Mouse (Mus musculus): ENCODE measurements around the gene Gm17545. TPM values are rescaled to one million over a fixed set of nuclear protein-coding genes. Genes with fewer than 3 reads are reported as not detected.

Gm17545 gene
- polyA plus RNA-seq, 1 experiment: not detected

- H3K4me2 ChIP-seq (ENCODE audit: low read depth): no peak overlapping the region
- H3K27me3 ChIP-seq (ENCODE audit: control insufficient read depth, insufficient read depth, insufficient read length): no peaks in the 10 kb centered on the region
- TF ChIP-seq USF1 (IDR thresholded peaks at IDR 0.05; ENCODE audit: low read depth) (no peak), E2F4 (IDR thresholded peaks at IDR 0.05; ENCODE audit: insufficient read depth) (no peak), REST (IDR thresholded peaks at IDR 0.05; ENCODE audit: insufficient read depth, insufficient read length) (no peak), POLR2AphosphoS2 (IDR thresholded peaks at IDR 0.05; ENCODE audit: insufficient read length, low read depth) (no peak), MAX (IDR thresholded peaks at IDR 0.05; ENCODE audit: low read depth) (no peak), CEBPB (IDR thresholded peaks at IDR 0.05; ENCODE audit: insufficient read depth, poor library complexity, severe bottlenecking) (no peak), MYOG (IDR thresholded peaks at IDR 0.05; ENCODE audit: control insufficient read depth in 1 of 3, insufficient read depth in 1 of 3, insufficient read length in 2 of 3, low read depth in 2 of 3) (no peak), MYOD1 (IDR thresholded peaks at IDR 0.05; ENCODE audit: control insufficient read depth in 1 of 3, insufficient read length in 2 of 3, low read depth in 2 of 3) (no peak)
- H3K79me2 ChIP-seq (ENCODE audit: control insufficient read depth, insufficient read depth): no peaks in the 10 kb centered on the region
- H3K4me3 ChIP-seq: no peak overlapping the region
- no peak overlapping the region for H3ac ChIP-seq (ENCODE audit: control insufficient read depth, insufficient read length)
- peaks cover 5% of the 10 kb centered on the region for H3K36me3 ChIP-seq (ENCODE audit: control insufficient read depth, insufficient read depth)
Observed at GRCm38 (mm10) chr9:22447213-22447612, 6.9 kb upstream of the Gm17545 start.

DNA sequence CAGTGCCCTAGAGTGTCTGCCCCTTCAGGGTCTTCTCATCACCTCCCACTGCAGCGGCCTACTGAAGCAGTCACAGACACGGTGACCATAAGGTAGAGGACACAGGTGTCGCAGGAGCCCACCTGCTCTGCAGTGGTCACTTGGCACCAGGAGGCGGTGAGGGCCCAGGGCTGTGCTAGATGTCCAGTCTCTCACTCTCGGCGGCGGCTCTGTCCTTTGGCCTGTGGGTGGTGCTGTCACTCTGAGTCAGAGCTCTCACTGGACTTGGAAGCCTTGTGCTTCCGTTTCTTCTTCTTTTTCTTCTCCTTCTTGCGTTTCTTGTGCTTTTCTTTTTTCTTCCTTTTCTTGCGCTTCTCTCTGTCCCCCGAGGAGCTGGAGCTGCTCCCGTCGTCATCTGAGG lies 5.7 kb upstream of the Gm17545 start:
- H3K79me2 ChIP-seq (ENCODE audit: control insufficient read depth, insufficient read depth): no peaks in the 10 kb centered on the region
- no peak for TF ChIP-seq SRF (IDR thresholded peaks at IDR 0.05; ENCODE audit: control insufficient read depth, insufficient read length, low read depth)
- no peak for TF ChIP-seq E2F4 (IDR thresholded peaks at IDR 0.05; ENCODE audit: insufficient read depth)
- TF ChIP-seq POLR2AphosphoS2 (IDR thresholded peaks at IDR 0.05; ENCODE audit: insufficient read length, low read depth): no peak
- TF ChIP-seq REST (IDR thresholded peaks at IDR 0.05; ENCODE audit: insufficient read depth, insufficient read length): no peak
- TF ChIP-seq CEBPB (IDR thresholded peaks at IDR 0.05; ENCODE audit: insufficient read depth, poor library complexity, severe bottlenecking): no peak
- TF ChIP-seq MYOD1 (IDR thresholded peaks at IDR 0.05; ENCODE audit: control insufficient read depth in 1 of 3, insufficient read length in 2 of 3, low read depth in 2 of 3): no peak
- no peak for TF ChIP-seq MAX (IDR thresholded peaks at IDR 0.05; ENCODE audit: low read depth)
- no peak for TF ChIP-seq TCF3 (IDR thresholded peaks at IDR 0.05; ENCODE audit: insufficient read length, low read depth)
- no peak for TF ChIP-seq TCF12 (IDR thresholded peaks at IDR 0.05; ENCODE audit: insufficient read depth, poor library complexity, severe bottlenecking)
- no peak for TF ChIP-seq MYOG (IDR thresholded peaks at IDR 0.05; ENCODE audit: control insufficient read depth in 1 of 3, insufficient read depth in 1 of 3, insufficient read length in 2 of 3, low read depth in 2 of 3)
- TF ChIP-seq USF1 (IDR thresholded peaks at IDR 0.05; ENCODE audit: low read depth): no peak
- TF ChIP-seq POLR2A (IDR thresholded peaks at IDR 0.05; ENCODE audit: insufficient read length, low read depth): no peak
- no peaks in the 10 kb centered on the region for H3K27me3 ChIP-seq (ENCODE audit: control insufficient read depth, insufficient read depth, insufficient read length)
- H3K4me2 ChIP-seq (ENCODE audit: low read depth): no peak overlapping the region
- H3K4me3 ChIP-seq: no peak overlapping the region
- no peak overlapping the region for H3ac ChIP-seq (ENCODE audit: control insufficient read depth, insufficient read length)
- peaks cover 10% of the 10 kb centered on the region for H3K36me3 ChIP-seq (ENCODE audit: control insufficient read depth, insufficient read depth)

DNA sequence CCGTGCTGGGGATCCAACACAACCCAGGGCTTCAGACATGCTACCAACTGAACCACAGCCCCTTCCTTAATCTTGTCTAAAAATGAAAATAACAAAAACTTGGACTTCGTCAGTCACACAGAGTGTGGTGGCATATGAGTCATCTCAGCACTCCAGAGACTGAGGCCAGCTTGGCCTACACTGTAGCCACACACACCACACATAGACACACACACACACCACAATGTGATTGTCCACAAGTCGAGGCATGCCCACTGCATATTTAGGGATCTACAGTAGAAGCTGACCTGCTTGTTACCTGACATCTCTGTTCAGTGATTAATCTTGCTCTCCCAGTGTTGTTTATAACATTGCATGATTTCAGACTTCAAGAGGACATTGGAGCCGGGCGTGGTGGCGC lies 4.9 kb upstream of the Gm17545 start:
- Histone ChIP-seq H3K79me2 (ENCODE audit: control insufficient read depth, insufficient read depth) (no peaks in the 10 kb centered on the region), H3ac (ENCODE audit: control insufficient read depth, insufficient read length) (no peak overlapping the region), H3K27me3 (ENCODE audit: control insufficient read depth, insufficient read depth, insufficient read length) (no peaks in the 10 kb centered on the region), H3K4me2 (ENCODE audit: low read depth) (no peak overlapping the region), H3K4me3 (no peak overlapping the region), H3K36me3 (ENCODE audit: control insufficient read depth, insufficient read depth) (peaks cover 13% of the 10 kb centered on the region)
- no peak for TF ChIP-seq REST (IDR thresholded peaks at IDR 0.05; ENCODE audit: insufficient read depth, insufficient read length)
- TF ChIP-seq MAX (IDR thresholded peaks at IDR 0.05; ENCODE audit: low read depth): no peak
- no peak for TF ChIP-seq MYOD1 (IDR thresholded peaks at IDR 0.05; ENCODE audit: control insufficient read depth in 1 of 3, insufficient read length in 2 of 3, low read depth in 2 of 3)
- TF ChIP-seq USF1 (IDR thresholded peaks at IDR 0.05; ENCODE audit: low read depth): no peak
- TF ChIP-seq POLR2AphosphoS2 (IDR thresholded peaks at IDR 0.05; ENCODE audit: insufficient read length, low read depth): no peak
- no peak for TF ChIP-seq TCF12 (IDR thresholded peaks at IDR 0.05; ENCODE audit: insufficient read depth, poor library complexity, severe bottlenecking)
- no peak for TF ChIP-seq CEBPB (IDR thresholded peaks at IDR 0.05; ENCODE audit: insufficient read depth, poor library complexity, severe bottlenecking)

GRCm38 (mm10) chr9:22452697-22453096 lies 1.4 kb upstream of the Gm17545 start:
- no peak for TF ChIP-seq POLR2AphosphoS2 (IDR thresholded peaks at IDR 0.05; ENCODE audit: insufficient read length, low read depth)
- Histone ChIP-seq H3K36me3 (ENCODE audit: control insufficient read depth, insufficient read depth) (peaks cover 19% of the 10 kb centered on the region), H3K4me2 (ENCODE audit: low read depth) (no peak overlapping the region), H3ac (ENCODE audit: control insufficient read depth, insufficient read length) (no peak overlapping the region), H3K27me3 (ENCODE audit: control insufficient read depth, insufficient read depth, insufficient read length) (no peaks in the 10 kb centered on the region), H3K79me2 (ENCODE audit: control insufficient read depth, insufficient read depth) (no peaks in the 10 kb centered on the region), H3K4me3 (no peak overlapping the region)

DNA sequence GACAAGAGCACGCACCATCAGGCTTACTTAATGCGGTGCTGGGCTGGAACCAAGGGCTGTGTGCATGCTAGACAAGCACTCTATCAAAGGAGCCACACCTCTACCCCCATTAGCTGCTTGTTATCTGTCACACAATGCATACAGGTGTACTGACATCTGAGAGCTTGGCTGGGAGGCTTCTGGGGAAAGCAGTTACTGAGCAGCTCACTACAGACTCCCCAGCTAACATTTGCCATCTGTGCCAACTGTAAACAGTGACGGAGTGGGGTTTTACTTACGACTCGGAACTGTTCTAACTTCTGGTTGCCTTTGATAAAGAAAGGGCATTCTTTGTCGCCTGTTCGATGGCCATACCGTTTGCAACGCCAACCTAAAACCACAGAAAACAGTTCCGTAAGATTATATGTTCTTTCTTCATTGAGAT lies 577 bp upstream of the Gm17545 start:
- no peaks in the 10 kb centered on the region for H3K79me2 ChIP-seq (ENCODE audit: control insufficient read depth, insufficient read depth)
- no peak for TF ChIP-seq MAX (IDR thresholded peaks at IDR 0.05; ENCODE audit: low read depth)
- no peak for TF ChIP-seq POLR2A (IDR thresholded peaks at IDR 0.05; ENCODE audit: insufficient read length, low read depth)
- TF ChIP-seq E2F4 (IDR thresholded peaks at IDR 0.05; ENCODE audit: insufficient read depth): no peak
- no peak for TF ChIP-seq MYOD1 (IDR thresholded peaks at IDR 0.05; ENCODE audit: control insufficient read depth in 1 of 3, insufficient read length in 2 of 3, low read depth in 2 of 3)
- no peak for TF ChIP-seq CEBPB (IDR thresholded peaks at IDR 0.05; ENCODE audit: insufficient read depth, poor library complexity, severe bottlenecking)
- TF ChIP-seq TCF12 (IDR thresholded peaks at IDR 0.05; ENCODE audit: insufficient read depth, poor library complexity, severe bottlenecking): no peak
- no peak for TF ChIP-seq POLR2AphosphoS2 (IDR thresholded peaks at IDR 0.05; ENCODE audit: insufficient read length, low read depth)
- no peak for TF ChIP-seq TCF3 (IDR thresholded peaks at IDR 0.05; ENCODE audit: insufficient read length, low read depth)
- no peak for TF ChIP-seq SRF (IDR thresholded peaks at IDR 0.05; ENCODE audit: control insufficient read depth, insufficient read length, low read depth)
- no peak for TF ChIP-seq MYOG (IDR thresholded peaks at IDR 0.05; ENCODE audit: control insufficient read depth in 1 of 3, insufficient read depth in 1 of 3, insufficient read length in 2 of 3, low read depth in 2 of 3)
- no peak for TF ChIP-seq USF1 (IDR thresholded peaks at IDR 0.05; ENCODE audit: low read depth)
- TF ChIP-seq REST (IDR thresholded peaks at IDR 0.05; ENCODE audit: insufficient read depth, insufficient read length): no peak
- no peak overlapping the region for H3K4me3 ChIP-seq
- H3K36me3 ChIP-seq (ENCODE audit: control insufficient read depth, insufficient read depth): peaks cover 15% of the 10 kb centered on the region
- H3K27me3 ChIP-seq (ENCODE audit: control insufficient read depth, insufficient read depth, insufficient read length): no peaks in the 10 kb centered on the region
- H3ac ChIP-seq (ENCODE audit: control insufficient read depth, insufficient read length): no peak overlapping the region
- no peak overlapping the region for H3K4me2 ChIP-seq (ENCODE audit: low read depth)

Measured in myocyte (in vitro differentiated cells).